Mouse (Mus musculus) forebrain, embryonic 16.5 days (tissue): ENCODE data around the gene Btbd18. TPM values are rescaled to one million over a fixed set of nuclear protein-coding genes. Genes with fewer than 3 reads are reported as not detected.

Source experiments
- ATAC-seq: fragments of 200-750 bp; cut with Nextera tagmentation; 2 replicates; pipeline ENCODE4 v1.8.0; 2017; ENCODE audit warnings: mild to moderate bottlenecking, moderate library complexity
- H3K27ac ChIP-seq: fragments of 300-500 bp; sonication (generic); 2 replicates; pipeline ENCODE4 v1.5.1; 2014; ENCODE audit warnings: low read length, control low read depth
- H3K27me3 ChIP-seq: fragments of 300-500 bp; sonication (generic); replicated peaks from 2 replicates; pipeline ENCODE4 v1.6.1; 2014; ENCODE audit warnings: low read length; ENCODE audit not compliant: control insufficient read depth, insufficient read depth
- H3K36me3 ChIP-seq: fragments of 300-500 bp; sonication (generic); 2 replicates; pipeline ENCODE4 v1.6.1; 2014; ENCODE audit not compliant: control insufficient read depth, insufficient read depth
- H3K4me1 ChIP-seq: fragments of 300-500 bp; sonication (generic); replicated peaks from 2 replicates; pipeline ENCODE4 v1.6.1; 2014; ENCODE audit warnings: low read length; ENCODE audit not compliant: control insufficient read depth, insufficient read depth
- H3K4me2 ChIP-seq: fragments of 300-500 bp; sonication (generic); 2 replicates; pipeline ENCODE4 v1.6.1; 2014; ENCODE audit warnings: mild to moderate bottlenecking, low read length, control low read depth
- H3K4me3 ChIP-seq: fragments of 300-500 bp; sonication (generic); replicated peaks from 2 replicates; pipeline ENCODE4 v1.5.1; 2014; ENCODE audit warnings: mild to moderate bottlenecking, low read length, control low read depth
- H3K9ac ChIP-seq: fragments of 300-500 bp; sonication (generic); replicated peaks from 2 replicates; pipeline ENCODE4 v1.6.1; 2014; ENCODE audit warnings: low read depth, low read length, control low read depth
- H3K9me3 ChIP-seq: fragments of 300-500 bp; sonication (generic); 2 replicates; pipeline ENCODE4 v1.6.1; 2016; ENCODE audit warnings: low read length; ENCODE audit not compliant: control insufficient read depth
- WGBS: fragments of 180-500 bp; shearing (Covaris S2); extraction: QIAGEN DNeasy Blood & Tissue Kit; methylation state at CpG from one replicate; pipeline ENCODE4 v1.1.7; 2014; 5-methylcytosine and 5-hydroxymethylcytosine counted together
- polyA plus RNA-seq: library from polyadenylated mRNA; unstranded; fragments of >200 nt; fragmentation: Nextera tagmentation; extraction: Ambion mirVana; gene quantifications from 2 replicates; pipeline ENCODE4 v1.2.1, GENCODE M21; 2015

The Btbd18 gene
- polyA plus RNA-seq, 1 experiment from 2014 or later = 0.52 TPM

- H3K9me3 ChIP-seq = no peaks in the 10 kb centered on the region
- H3K9ac ChIP-seq = peak overlapping the region; percentile 95
- H3K27ac ChIP-seq = peak overlapping the region; percentile 95
- H3K27me3 ChIP-seq = no peaks in the 10 kb centered on the region
- H3K4me1 ChIP-seq = peaks cover 17% of the 10 kb centered on the region
- peak overlapping the region; percentile 98 for H3K4me3 ChIP-seq
- 0% methylated on average over 18 of the region's 26 CpGs for WGBS
- peaks cover 7% of the 10 kb centered on the region; the same call in 1 of the 2 replicates for H3K36me3 ChIP-seq
- no peak; the same call in 1 of the 2 replicates for ATAC-seq
- peak overlapping the region; percentile 78 for H3K4me2 ChIP-seq
Measured at GRCm38 (mm10) chr2:84714422-84714810, 55.5 kb downstream of the Btbd18 start.

GRCm38 (mm10) chr2:84714811-84715561, 56.1 kb downstream of the Btbd18 start, which contains the start of gene Zdhhc5:
TSS of gene Zdhhc5 (minus strand) at chr2:84715180.
- ATAC-seq = peak; percentile 96
- peak within 1 kb of the TSS; percentile 98 for H3K4me3 ChIP-seq
- WGBS = under 1% methylated on average over 85 of the region's 107 CpGs
- H3K36me3 ChIP-seq = peaks cover 7% of the 10 kb centered on the region; the same call in 1 of the 2 replicates
- peaks cover 14% of the 10 kb centered on the region for H3K4me1 ChIP-seq
- H3K27me3 ChIP-seq = no peaks in the 10 kb centered on the region
- H3K27ac ChIP-seq = peak within 1 kb of the TSS; percentile 95
- H3K4me2 ChIP-seq = peak within 1 kb of the TSS; percentile 78
- H3K9me3 ChIP-seq = no peaks in the 10 kb centered on the region
- H3K9ac ChIP-seq = peak within 1 kb of the TSS; percentile 95

- Histone ChIP-seq H3K36me3 (no peaks in the 10 kb centered on the region), H3K27ac (peak overlapping the region; percentile 95), H3K9ac (peak overlapping the region; percentile 67), H3K4me1 (peaks cover 14% of the 10 kb centered on the region), H3K4me2 (peak overlapping the region; percentile 69), H3K4me3 (peak overlapping the region; percentile 98), H3K27me3 (no peaks in the 10 kb centered on the region), H3K9me3 (no peaks in the 10 kb centered on the region)
- peak; percentile 94 for ATAC-seq
- under 1% methylated on average over 33 of the region's 33 CpGs for WGBS
Measured at GRCm38 (mm10) chr2:84715562-84716361, 56.9 kb downstream of the Btbd18 start.

GRCm38 (mm10) chr2:84716423-84717355, 57.8 kb downstream of the Btbd18 start:
- Histone ChIP-seq H3K4me2 (peak overlapping the region; percentile 69), H3K36me3 (peaks cover 2% of the 10 kb centered on the region; the same call in 1 of the 2 replicates), H3K9ac (peak overlapping the region; percentile 67), H3K27me3 (no peaks in the 10 kb centered on the region), H3K4me1 (peaks cover 14% of the 10 kb centered on the region), H3K9me3 (no peaks in the 10 kb centered on the region), H3K4me3 (peak overlapping the region; percentile 98), H3K27ac (peak overlapping the region; percentile 84; the same call in 1 of the 2 replicates)
- 36% methylated on average over 9 of the region's 9 CpGs for WGBS
- ATAC-seq = no peak

- Histone ChIP-seq H3K9me3 (no peaks in the 10 kb centered on the region), H3K36me3 (peaks cover 2% of the 10 kb centered on the region; the same call in 1 of the 2 replicates), H3K27ac (no peak overlapping the region), H3K27me3 (no peaks in the 10 kb centered on the region), H3K4me1 (peaks cover 14% of the 10 kb centered on the region), H3K4me3 (no peak overlapping the region), H3K9ac (no peak overlapping the region), H3K4me2 (no peak overlapping the region)
- no peak for ATAC-seq
- 94% methylated on average over 4 of the region's 4 CpGs for WGBS
Measured at GRCm38 (mm10) chr2:84717357-84717756, 58.5 kb downstream of the Btbd18 start.

Other genes with a start within 250 kb of the Btbd18 start
- gene Calcrl, start 233.7 kb upstream of the Btbd18 start, polyA plus RNA-seq = 5.8 and 8.2 TPM in 2 replicates
- gene Tfpi, start 182.3 kb upstream of the Btbd18 start, polyA plus RNA-seq = 11.8 and 17.9 TPM in 2 replicates
- gene Ctnnd1, start 8.3 kb upstream of the Btbd18 start, polyA plus RNA-seq = 41.7 and 45.6 TPM in 2 replicates
- gene Selenoh, start 11.7 kb downstream of the Btbd18 start, polyA plus RNA-seq = 213 and 225 TPM in 2 replicates
- not detected in 2 replicates for gene Gm28635, start 19.0 kb downstream of the Btbd18 start, polyA plus RNA-seq
- 53.8 and 54.3 TPM in 2 replicates for gene Med19, start 19.3 kb downstream of the Btbd18 start, polyA plus RNA-seq
- 212 and 231 TPM in 2 replicates for gene Tmx2, start 20.1 kb downstream of the Btbd18 start, polyA plus RNA-seq
- 19.4 and 20.1 TPM in 2 replicates for gene Zdhhc5, start 56.1 kb downstream of the Btbd18 start, polyA plus RNA-seq
- 28.1 and 28.8 TPM in 2 replicates for gene Clp1, start 68.3 kb downstream of the Btbd18 start, polyA plus RNA-seq
- gene Ypel4, start 75.0 kb downstream of the Btbd18 start, polyA plus RNA-seq = 21.8 and 24.7 TPM in 2 replicates
- gene Gm19426, start 84.6 kb downstream of the Btbd18 start, polyA plus RNA-seq = 3.9 and 4.9 TPM in 2 replicates
- gene Serping1, start 116.4 kb downstream of the Btbd18 start, polyA plus RNA-seq = 25.0 and 26.9 TPM in 2 replicates
- gene Ube2l6, start 139.7 kb downstream of the Btbd18 start, polyA plus RNA-seq = 21.2 and 28.1 TPM in 2 replicates
- not detected in 2 replicates for gene Smtnl1, start 163.6 kb downstream of the Btbd18 start, polyA plus RNA-seq
- 58.0 and 69.5 TPM in 2 replicates for gene Timm10, start 167.9 kb downstream of the Btbd18 start, polyA plus RNA-seq
- gene Slc43a1, start 179.8 kb downstream of the Btbd18 start, polyA plus RNA-seq = 2.6 and 3.1 TPM in 2 replicates
- gene Rtn4rl2, start 227.6 kb downstream of the Btbd18 start, polyA plus RNA-seq = 9.8 and 11.4 TPM in 2 replicates